Mouse (Mus musculus) kidney, embryonic 14.5 days (tissue): Measurements from ENCODE around the gene Map4k4. TPM values are rescaled to one million over a fixed set of nuclear protein-coding genes. Genes with fewer than 3 reads are reported as not detected.

Source experiments
- ATAC-seq: fragments of 200-750 bp; cut with Nextera tagmentation; 2 replicates; pipeline ENCODE4 v1.8.0; 2017; ENCODE audit warnings: moderate number of reproducible peaks, mild to moderate bottlenecking, moderate TSS enrichment, moderate library complexity; ENCODE audit not compliant: low FRiP score, low TSS enrichment
- H3K27ac ChIP-seq: fragments of 300-500 bp; sonication (generic); 2 replicates; pipeline ENCODE4 v1.5.1; 2014; ENCODE audit warnings: low read depth, mild to moderate bottlenecking, low read length, moderate library complexity, mixed read lengths
- H3K27me3 ChIP-seq: fragments of 300-500 bp; sonication (generic); 2 replicates; pipeline ENCODE4 v1.6.1; 2014; ENCODE audit warnings: mild to moderate bottlenecking, low read length; ENCODE audit not compliant: control insufficient read depth, insufficient read depth
- H3K36me3 ChIP-seq: fragments of 300-500 bp; sonication (generic); 2 replicates; pipeline ENCODE4 v1.6.1; 2014; ENCODE audit warnings: low read length, mixed read lengths; ENCODE audit not compliant: control insufficient read depth, insufficient read depth
- H3K4me1 ChIP-seq: fragments of 300-500 bp; sonication (generic); 2 replicates; pipeline ENCODE4 v1.6.1; 2014; ENCODE audit warnings: low read length, mixed read lengths; ENCODE audit not compliant: control insufficient read depth, insufficient read depth
- H3K4me2 ChIP-seq: fragments of 300-500 bp; sonication (generic); replicated peaks from 2 replicates; pipeline ENCODE4 v1.6.1; 2014; ENCODE audit warnings: low read depth, mild to moderate bottlenecking, low read length
- H3K4me3 ChIP-seq: fragments of 300-500 bp; sonication (generic); 2 replicates; pipeline ENCODE4 v1.5.1; 2014; ENCODE audit warnings: mild to moderate bottlenecking, low read length
- H3K9ac ChIP-seq: fragments of 300-500 bp; sonication (generic); 2 replicates; pipeline ENCODE4 v1.6.1; 2014; ENCODE audit warnings: low read depth, mild to moderate bottlenecking, low read length, moderate library complexity
- H3K9me3 ChIP-seq: fragments of 300-500 bp; sonication (generic); 2 replicates; pipeline ENCODE4 v1.6.1; 2016; ENCODE audit warnings: low read length; ENCODE audit not compliant: control insufficient read depth
- WGBS: fragments of 180-500 bp; shearing (Covaris S2); extraction: QIAGEN DNeasy Blood & Tissue Kit; methylation state at CpG from one replicate; pipeline ENCODE4 v1.1.7; 2014; 5-methylcytosine and 5-hydroxymethylcytosine counted together
- polyA plus RNA-seq: library from polyadenylated mRNA; unstranded; fragments of >200 nt; fragmentation: Nextera tagmentation; extraction: Ambion mirVana; gene quantifications from 2 replicates; pipeline ENCODE4 v1.2.1, GENCODE M21; 2014

Map4k4 gene
- polyA plus RNA-seq, 1 experiment from 2014 or later = 48.2 TPM

GRCm38 (mm10) chr1:39893153-39893880, 7.4 kb upstream of the Map4k4 start:
- WGBS = 91% methylated on average over 11 of the region's 11 CpGs
- no peak for ATAC-seq

GRCm38 (mm10) chr1:39895097-39895496, 5.6 kb upstream of the Map4k4 start:
- no peaks in the 10 kb centered on the region for H3K9me3 ChIP-seq
- H3K4me3 ChIP-seq = no peak overlapping the region
- no peaks in the 10 kb centered on the region; the same call in 1 of the 2 replicates for H3K27me3 ChIP-seq
- H3K27ac ChIP-seq = no peak overlapping the region
- H3K4me2 ChIP-seq = no peak overlapping the region
- peaks cover 4% of the 10 kb centered on the region; the same call in 1 of the 2 replicates for H3K4me1 ChIP-seq
- H3K36me3 ChIP-seq = no peaks in the 10 kb centered on the region
- 46% methylated on average over 2 of the region's 2 CpGs for WGBS
- no peak overlapping the region for H3K9ac ChIP-seq
- no peak for ATAC-seq

More at GRCm38 (mm10) chr1:39893153-39893880, 7.4 kb upstream of the Map4k4 start:
- Histone ChIP-seq H3K9me3 (no peaks in the 10 kb centered on the region), H3K36me3 (no peaks in the 10 kb centered on the region), H3K9ac (no peak overlapping the region), H3K4me3 (no peak overlapping the region), H3K27ac (no peak overlapping the region), H3K4me1 (no peaks in the 10 kb centered on the region; the same call in 1 of the 2 replicates), H3K27me3 (no peaks in the 10 kb centered on the region; the same call in 1 of the 2 replicates), H3K4me2 (no peak overlapping the region)

- Histone ChIP-seq H3K4me3 (no peak overlapping the region), H3K27ac (no peak overlapping the region), H3K36me3 (no peaks in the 10 kb centered on the region), H3K4me2 (no peak overlapping the region), H3K9ac (no peak overlapping the region), H3K4me1 (peaks cover 5% of the 10 kb centered on the region; the same call in 1 of the 2 replicates), H3K9me3 (no peaks in the 10 kb centered on the region), H3K27me3 (no peaks in the 10 kb centered on the region; the same call in 1 of the 2 replicates)
- no peak for ATAC-seq
- 19% methylated on average over 2 of the region's 2 CpGs for WGBS
These were observed 5.2 kb upstream of the Map4k4 start for GRCm38 (mm10) chr1:39895506-39895905.

GRCm38 (mm10) chr1:39896581-39896980, 4.1 kb upstream of the Map4k4 start:
- Histone ChIP-seq H3K9me3 (no peaks in the 10 kb centered on the region), H3K27ac (no peak overlapping the region), H3K27me3 (no peaks in the 10 kb centered on the region; the same call in 1 of the 2 replicates), H3K4me1 (peaks cover 5% of the 10 kb centered on the region; the same call in 1 of the 2 replicates), H3K4me2 (no peak overlapping the region), H3K4me3 (no peak overlapping the region), H3K36me3 (no peaks in the 10 kb centered on the region), H3K9ac (no peak overlapping the region)
- WGBS = 21% methylated on average over 2 of the region's 2 CpGs
- no peak for ATAC-seq

- no peak for ATAC-seq
- H3K9me3 ChIP-seq = no peaks in the 10 kb centered on the region
- 77% methylated on average over 4 of the region's 4 CpGs for WGBS
- H3K9ac ChIP-seq = no peak overlapping the region
- no peaks in the 10 kb centered on the region; the same call in 1 of the 2 replicates for H3K27me3 ChIP-seq
- H3K27ac ChIP-seq = no peak overlapping the region
- peaks cover 16% of the 10 kb centered on the region for H3K4me1 ChIP-seq
- H3K4me2 ChIP-seq = no peak overlapping the region
- H3K4me3 ChIP-seq = no peak overlapping the region
- peaks cover 5% of the 10 kb centered on the region for H3K36me3 ChIP-seq
These were observed 2.0 kb upstream of the Map4k4 start for GRCm38 (mm10) chr1:39898686-39899085.

GRCm38 (mm10) chr1:39901063-39901811, 524 bp downstream of the Map4k4 start:
- WGBS = under 1% methylated on average over 59 of the region's 75 CpGs
- peak overlapping the region; percentile 99 for H3K9ac ChIP-seq
- ATAC-seq = peak; percentile 21

GRCm38 (mm10) chr1:39901851-39902703, 1.4 kb downstream of the Map4k4 start:
- H3K4me2 ChIP-seq = peak overlapping the region; percentile 76
- H3K27me3 ChIP-seq = no peaks in the 10 kb centered on the region
- peak overlapping the region; percentile 98 for H3K27ac ChIP-seq
- H3K9me3 ChIP-seq = no peaks in the 10 kb centered on the region
- peak overlapping the region; percentile 99 for H3K4me3 ChIP-seq
- peak overlapping the region; percentile 99 for H3K9ac ChIP-seq
- WGBS = under 1% methylated on average over 26 of the region's 26 CpGs
- H3K36me3 ChIP-seq = peaks cover 14% of the 10 kb centered on the region
- ATAC-seq = peak; percentile 15; the same call in 1 of the 2 replicates
- peaks cover 44% of the 10 kb centered on the region for H3K4me1 ChIP-seq

More at GRCm38 (mm10) chr1:39901063-39901811, 524 bp downstream of the Map4k4 start:
- H3K4me2 ChIP-seq = peak overlapping the region; percentile 76
- peaks cover 14% of the 10 kb centered on the region for H3K36me3 ChIP-seq
- H3K27me3 ChIP-seq = no peaks in the 10 kb centered on the region
- H3K27ac ChIP-seq = peak overlapping the region; percentile 98
- peak overlapping the region; percentile 99 for H3K4me3 ChIP-seq
- H3K4me1 ChIP-seq = peaks cover 38% of the 10 kb centered on the region
- H3K9me3 ChIP-seq = no peaks in the 10 kb centered on the region

GRCm38 (mm10) chr1:39902704-39903151, 2.0 kb downstream of the Map4k4 start:
- H3K36me3 ChIP-seq = peaks cover 19% of the 10 kb centered on the region
- H3K27me3 ChIP-seq = no peaks in the 10 kb centered on the region
- no peaks in the 10 kb centered on the region for H3K9me3 ChIP-seq
- WGBS = 0% methylated on average over 3 of the region's 3 CpGs
- peak overlapping the region; percentile 99 for H3K4me3 ChIP-seq
- peak overlapping the region; percentile 76 for H3K4me2 ChIP-seq
- peaks cover 50% of the 10 kb centered on the region for H3K4me1 ChIP-seq
- H3K9ac ChIP-seq = peak overlapping the region; percentile 99
- no peak for ATAC-seq
- H3K27ac ChIP-seq = peak overlapping the region; percentile 9; the same call in 1 of the 2 replicates
